Mouse (Mus musculus) bone marrow, adult 2 months (tissue): ENCODE results near the gene Saal1.

Source experiments
- CTCF ChIP-seq: fragments of 200-500 bp; IDR thresholded peaks from 2 replicates; pipeline ENCODE4 v1.5.1; 2011; ENCODE audit warnings: low read length, control low read depth; ENCODE audit not compliant: control insufficient read depth, insufficient read depth
- POLR2A ChIP-seq: fragments of 200-500 bp; IDR thresholded peaks from 2 replicates; pipeline ENCODE4 v1.6.1; 2011; ENCODE audit warnings: low read depth, mild to moderate bottlenecking, control low read depth, low read length, borderline replicate concordance; ENCODE audit not compliant: control insufficient read depth

GRCm38 (mm10) chr7:46667256-46667655 lies 43.2 kb downstream of the Saal1 start:
- no peak for TF ChIP-seq CTCF
- no peak for TF ChIP-seq POLR2A
